Mouse (Mus musculus): ENCODE measurements around the gene Lcp1. TPM values are rescaled to one million over a fixed set of nuclear protein-coding genes. Genes with fewer than 3 reads are reported as not detected.

Lcp1 gene
- polyA plus RNA-seq, 1 experiment from 2014 or later: 25.5 TPM

GRCm38 (mm10) chr14:75279716-75280115 is 148.8 kb downstream of the Lcp1 start:
- 0 out of 2 replicates have a peak, but pooled peaks cover 4% of the 10 kb centered on the region for H3K27me3 ChIP-seq (replicated peaks; ENCODE audit: low read depth, poor library complexity, severe bottlenecking)
- peaks cover 5% of the 10 kb centered on the region; the same call in 1 of the 2 replicates for H3K4me1 ChIP-seq
- no peaks in the 10 kb centered on the region for H3K9me3 ChIP-seq
- no peak overlapping the region for H3K4me3 ChIP-seq
- DNase-seq (ENCODE audit: low spot score): no peak
- no peaks in the 10 kb centered on the region for H3K36me3 ChIP-seq (replicated peaks)
- H3K27ac ChIP-seq (replicated peaks): no peak overlapping the region
- WGBS: 89% methylated on average over 6 of the region's 6 CpGs

GRCm38 (mm10) chr14:75280406-75280805 is 149.5 kb downstream of the Lcp1 start:
- H3K36me3 ChIP-seq (replicated peaks): no peaks in the 10 kb centered on the region
- H3K4me1 ChIP-seq: peaks cover 12% of the 10 kb centered on the region; the same call in 1 of the 2 replicates
- WGBS: 76% methylated on average over 5 of the region's 5 CpGs
- DNase-seq (ENCODE audit: low spot score): no peak
- H3K4me3 ChIP-seq: no peak overlapping the region
- no peaks in the 10 kb centered on the region for H3K9me3 ChIP-seq
- H3K27ac ChIP-seq (replicated peaks): no peak overlapping the region
- H3K27me3 ChIP-seq (replicated peaks; ENCODE audit: low read depth, poor library complexity, severe bottlenecking): 0 out of 2 replicates have a peak, but pooled peaks cover 4% of the 10 kb centered on the region

Small RNAs within 50 kb of the gene (microRNA-seq; reads per million reads assigned to microRNA genes)
- not detected for gene Gm44482

Other genes starting within 250 kb of the Lcp1 start
- 7.6 and 9.1 TPM in 2 replicates for gene Lrch1, start 183.2 kb upstream of the Lcp1 start, polyA plus RNA-seq (2016; fragmentation: Nextera tagmentation; extraction: Ambion mirVana)
- gene Rubcnl, start 115.1 kb upstream of the Lcp1 start, polyA plus RNA-seq (2016; fragmentation: Nextera tagmentation; extraction: Ambion mirVana): 0.13 and 0.34 TPM in 2 replicates
- 0.13 TPM in 1 of 2 replicates, not detected in the other for gene Lrrc63, start 220 bp upstream of the Lcp1 start, polyA plus RNA-seq (2016; fragmentation: Nextera tagmentation; extraction: Ambion mirVana)
- gene Cpb2, start 111.2 kb downstream of the Lcp1 start, polyA plus RNA-seq (2016; fragmentation: Nextera tagmentation; extraction: Ambion mirVana): not detected in 2 replicates
- 37.1 and 40.9 TPM in 2 replicates for gene Zc3h13, start 153.3 kb downstream of the Lcp1 start, polyA plus RNA-seq (2016; fragmentation: Nextera tagmentation; extraction: Ambion mirVana)

Measured in embryonic facial prominence, embryonic 10.5 days (tissue).